Mouse (Mus musculus) forebrain, embryonic 10.5 days (tissue): Measurements from ENCODE around the gene Gm49361. TPM values are rescaled to one million over a fixed set of nuclear protein-coding genes. Genes with fewer than 3 reads are reported as not detected.

ENCODE experiments used
- DNase-seq: peaks from one replicate; pipeline ENCODE4 v3.0.0-alpha.2; 2017; ENCODE audit warnings: low spot score; ENCODE audit errors: extremely low spot score
- H3K27ac ChIP-seq: fragments of 300-500 bp; sonication (generic); 2 replicates; pipeline ENCODE4 v1.5.1; 2016; ENCODE audit warnings: mild to moderate bottlenecking
- H3K27me3 ChIP-seq: fragments of 300-500 bp; sonication (generic); 2 replicates; pipeline ENCODE4 v1.6.1; 2016; ENCODE audit warnings: mild to moderate bottlenecking; ENCODE audit not compliant: poor library complexity, severe bottlenecking
- H3K36me3 ChIP-seq: fragments of 300-500 bp; sonication (generic); replicated peaks from 2 replicates; pipeline ENCODE4 v1.6.1; 2016; ENCODE audit warnings: mild to moderate bottlenecking, moderate library complexity
- H3K4me1 ChIP-seq: fragments of 300-500 bp; sonication (generic); 2 replicates; pipeline ENCODE4 v1.6.1; 2016
- H3K4me3 ChIP-seq: fragments of 300-500 bp; sonication (generic); 2 replicates; pipeline ENCODE4 v1.5.1; 2016; ENCODE audit warnings: mild to moderate bottlenecking, moderate library complexity
- H3K9me3 ChIP-seq: fragments of 300-500 bp; sonication (generic); 2 replicates; pipeline ENCODE4 v1.6.1; 2016; ENCODE audit warnings: mild to moderate bottlenecking, moderate library complexity
- WGBS: fragments of 180-500 bp; shearing (Covaris S2); methylation state at CpG from one replicate; pipeline ENCODE4 v1.1.7; 2016; 5-methylcytosine and 5-hydroxymethylcytosine counted together
- polyA plus RNA-seq: library from polyadenylated mRNA; unstranded; fragments of >200 nt; fragmentation: Nextera tagmentation; extraction: Ambion mirVana; gene quantifications from 2 replicates; pipeline ENCODE4 v1.2.1, GENCODE M21; 2016

The Gm49361 gene
- polyA plus RNA-seq, 1 experiment from 2014 or later = not detected

- Histone ChIP-seq H3K36me3 (peaks cover 39% of the 10 kb centered on the region), H3K4me3 (no peak overlapping the region), H3K27ac (no peak overlapping the region), H3K4me1 (peaks cover 12% of the 10 kb centered on the region), H3K9me3 (no peaks in the 10 kb centered on the region), H3K27me3 (no peaks in the 10 kb centered on the region)
- 87% methylated on average over 4 of the region's 4 CpGs for WGBS
- DNase-seq = no peak
Measured at GRCm38 (mm10) chr14:57718245-57718644, 27.7 kb downstream of the Gm49361 start.

- Histone ChIP-seq H3K4me1 (peaks cover 12% of the 10 kb centered on the region), H3K27me3 (no peaks in the 10 kb centered on the region), H3K27ac (0 out of 2 replicates have a peak overlapping the region, but pooled peaks have one; percentile 11), H3K9me3 (no peaks in the 10 kb centered on the region), H3K4me3 (no peak overlapping the region), H3K36me3 (peaks cover 35% of the 10 kb centered on the region)
- WGBS = 74% methylated on average over 4 of the region's 4 CpGs
- DNase-seq = no peak
Measured at GRCm38 (mm10) chr14:57716601-57717245, 29.2 kb downstream of the Gm49361 start.

GRCm38 (mm10) chr14:57712884-57713283, 33.0 kb downstream of the Gm49361 start:
- H3K9me3 ChIP-seq = no peaks in the 10 kb centered on the region
- DNase-seq = no peak
- H3K36me3 ChIP-seq = peaks cover 26% of the 10 kb centered on the region
- no peak overlapping the region for H3K27ac ChIP-seq
- no peaks in the 10 kb centered on the region for H3K27me3 ChIP-seq
- H3K4me1 ChIP-seq = peaks cover 34% of the 10 kb centered on the region
- no peak overlapping the region for H3K4me3 ChIP-seq
- 92% methylated on average over 1 of the region's 1 CpGs for WGBS

GRCm38 (mm10) chr14:57711059-57711458, 34.8 kb downstream of the Gm49361 start:
- Histone ChIP-seq H3K36me3 (peaks cover 20% of the 10 kb centered on the region), H3K9me3 (no peaks in the 10 kb centered on the region), H3K27ac (no peak overlapping the region), H3K4me1 (peaks cover 38% of the 10 kb centered on the region), H3K4me3 (no peak overlapping the region), H3K27me3 (no peaks in the 10 kb centered on the region)
- DNase-seq = no peak
- WGBS = 94% methylated on average over 6 of the region's 6 CpGs

- no peak for DNase-seq
- Histone ChIP-seq H3K36me3 (peaks cover 32% of the 10 kb centered on the region), H3K9me3 (no peaks in the 10 kb centered on the region), H3K27ac (peak overlapping the region; percentile 0; the same call in 1 of the 2 replicates), H3K4me1 (peaks cover 38% of the 10 kb centered on the region), H3K4me3 (no peak overlapping the region), H3K27me3 (no peaks in the 10 kb centered on the region)
- WGBS = 36% methylated on average over 10 of the region's 10 CpGs
Measured at GRCm38 (mm10) chr14:57709171-57709570, 36.7 kb downstream of the Gm49361 start.

- Histone ChIP-seq H3K9me3 (no peaks in the 10 kb centered on the region), H3K27ac (no peak overlapping the region), H3K4me3 (no peak overlapping the region), H3K27me3 (no peaks in the 10 kb centered on the region), H3K4me1 (peaks cover 38% of the 10 kb centered on the region), H3K36me3 (peaks cover 36% of the 10 kb centered on the region)
- no peak for DNase-seq
- WGBS = 90% methylated on average over 7 of the region's 7 CpGs
Measured at GRCm38 (mm10) chr14:57708580-57708979, 37.3 kb downstream of the Gm49361 start.

- Histone ChIP-seq H3K4me1 (peaks cover 39% of the 10 kb centered on the region), H3K4me3 (no peak overlapping the region), H3K27ac (peak overlapping the region; percentile 84), H3K9me3 (no peaks in the 10 kb centered on the region), H3K36me3 (peaks cover 41% of the 10 kb centered on the region), H3K27me3 (no peaks in the 10 kb centered on the region)
- 53% methylated on average over 18 of the region's 18 CpGs for WGBS
- no peak for DNase-seq
Measured at GRCm38 (mm10) chr14:57707100-57707893, 38.6 kb downstream of the Gm49361 start.

- peak overlapping the region; percentile 84 for H3K27ac ChIP-seq
- DNase-seq = no peak
- 91% methylated on average over 4 of the region's 4 CpGs for WGBS
- H3K9me3 ChIP-seq = no peaks in the 10 kb centered on the region
- no peaks in the 10 kb centered on the region for H3K27me3 ChIP-seq
- no peak overlapping the region for H3K4me3 ChIP-seq
- H3K4me1 ChIP-seq = peaks cover 45% of the 10 kb centered on the region
- H3K36me3 ChIP-seq = peaks cover 42% of the 10 kb centered on the region
Measured at GRCm38 (mm10) chr14:57706760-57707099, 39.2 kb downstream of the Gm49361 start.

GRCm38 (mm10) chr14:57705759-57706158, 40.1 kb downstream of the Gm49361 start:
- no peak for DNase-seq
- no peak overlapping the region for H3K4me3 ChIP-seq
- H3K4me1 ChIP-seq = peaks cover 48% of the 10 kb centered on the region
- WGBS = 92% methylated on average over 4 of the region's 4 CpGs
- peaks cover 46% of the 10 kb centered on the region for H3K36me3 ChIP-seq
- H3K9me3 ChIP-seq = no peaks in the 10 kb centered on the region
- no peak overlapping the region for H3K27ac ChIP-seq
- no peaks in the 10 kb centered on the region for H3K27me3 ChIP-seq

- no peaks in the 10 kb centered on the region for H3K9me3 ChIP-seq
- peaks cover 52% of the 10 kb centered on the region for H3K36me3 ChIP-seq
- 83% methylated on average over 4 of the region's 4 CpGs for WGBS
- H3K4me1 ChIP-seq = peaks cover 48% of the 10 kb centered on the region
- DNase-seq = no peak
- no peak overlapping the region for H3K4me3 ChIP-seq
- H3K27ac ChIP-seq = no peak overlapping the region
- H3K27me3 ChIP-seq = no peaks in the 10 kb centered on the region
Measured at GRCm38 (mm10) chr14:57705075-57705474, 40.8 kb downstream of the Gm49361 start.

- H3K36me3 ChIP-seq = peaks cover 81% of the 10 kb centered on the region
- no peaks in the 10 kb centered on the region for H3K9me3 ChIP-seq
- H3K4me1 ChIP-seq = peaks cover 17% of the 10 kb centered on the region
- H3K27me3 ChIP-seq = no peaks in the 10 kb centered on the region
- no peak for DNase-seq
- peak overlapping the region; percentile 78 for H3K27ac ChIP-seq
- WGBS = 66% methylated on average over 12 of the region's 12 CpGs
- no peak overlapping the region for H3K4me3 ChIP-seq
Measured at GRCm38 (mm10) chr14:57701915-57702477, 43.9 kb downstream of the Gm49361 start.

- Histone ChIP-seq H3K27ac (no peak overlapping the region), H3K36me3 (peaks cover 88% of the 10 kb centered on the region), H3K27me3 (no peaks in the 10 kb centered on the region), H3K4me1 (peaks cover 11% of the 10 kb centered on the region), H3K4me3 (no peak overlapping the region), H3K9me3 (no peaks in the 10 kb centered on the region)
- WGBS = 97% methylated on average over 33 of the region's 33 CpGs
- no peak for DNase-seq
Measured at GRCm38 (mm10) chr14:57699461-57699970, 46.4 kb downstream of the Gm49361 start.

- Histone ChIP-seq H3K27me3 (no peaks in the 10 kb centered on the region), H3K4me1 (peaks cover 11% of the 10 kb centered on the region), H3K36me3 (peaks cover 91% of the 10 kb centered on the region), H3K4me3 (no peak overlapping the region), H3K27ac (no peak overlapping the region), H3K9me3 (no peaks in the 10 kb centered on the region)
- DNase-seq = no peak
- WGBS = 92% methylated on average over 10 of the region's 10 CpGs
Measured at GRCm38 (mm10) chr14:57699016-57699415, 46.9 kb downstream of the Gm49361 start.
